Mouse (Mus musculus): Measurements from ENCODE around the gene Gorasp2. TPM values are rescaled to one million over a fixed set of nuclear protein-coding genes. Genes with fewer than 3 reads are reported as not detected.

The Gorasp2 gene
- 115 TPM for polyA plus RNA-seq (2014; fragmentation: Illumina TruSeq; extraction: RNeasy Lipid Tissue Mini Kit (QIAGEN cat#74804); ENCODE audit: low read depth, low replicate concordance)

DNA sequence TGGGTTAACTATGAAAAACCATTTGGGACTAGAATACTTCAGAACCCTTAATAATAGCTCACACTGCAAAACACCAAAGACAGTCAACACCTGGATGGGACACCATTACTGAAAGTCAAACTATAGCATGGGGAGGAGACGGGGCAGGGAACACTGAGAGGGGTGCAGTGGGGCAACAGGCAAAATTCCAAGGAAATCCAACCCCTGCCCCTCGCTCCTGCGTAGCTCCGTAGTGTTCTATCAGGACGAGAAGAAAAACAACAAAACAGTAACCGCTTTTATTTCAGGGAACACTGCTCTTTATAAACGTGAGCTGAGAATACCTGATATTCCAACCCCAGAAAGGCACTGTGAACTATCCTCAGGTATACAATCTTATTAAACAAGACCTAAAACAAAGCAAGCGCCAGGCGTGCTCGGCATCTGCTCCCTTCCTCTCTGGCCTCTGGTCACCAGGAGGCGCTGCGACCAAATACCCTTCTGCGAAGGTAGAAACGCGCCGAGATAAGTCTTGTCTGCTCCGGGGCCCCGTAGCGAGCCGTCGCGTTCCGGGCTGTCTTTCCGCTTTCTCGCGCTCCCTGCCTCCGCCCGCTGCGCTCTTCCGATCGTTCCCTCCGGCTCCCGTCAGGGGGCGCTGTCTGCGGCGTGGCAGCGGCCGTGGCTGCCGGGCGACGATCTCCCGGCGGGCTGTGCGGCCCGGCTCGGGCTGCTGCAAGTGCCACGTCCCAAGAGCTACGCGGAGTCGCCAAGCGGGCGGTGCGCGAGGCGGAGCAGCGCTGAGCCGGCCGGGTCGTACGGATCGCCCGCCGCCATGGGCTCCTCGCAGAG is at the start of gene Gorasp2:
TSS of gene Gorasp2 (plus strand) at position 690 of the 828 bp plus-strand sequence.

DNA sequence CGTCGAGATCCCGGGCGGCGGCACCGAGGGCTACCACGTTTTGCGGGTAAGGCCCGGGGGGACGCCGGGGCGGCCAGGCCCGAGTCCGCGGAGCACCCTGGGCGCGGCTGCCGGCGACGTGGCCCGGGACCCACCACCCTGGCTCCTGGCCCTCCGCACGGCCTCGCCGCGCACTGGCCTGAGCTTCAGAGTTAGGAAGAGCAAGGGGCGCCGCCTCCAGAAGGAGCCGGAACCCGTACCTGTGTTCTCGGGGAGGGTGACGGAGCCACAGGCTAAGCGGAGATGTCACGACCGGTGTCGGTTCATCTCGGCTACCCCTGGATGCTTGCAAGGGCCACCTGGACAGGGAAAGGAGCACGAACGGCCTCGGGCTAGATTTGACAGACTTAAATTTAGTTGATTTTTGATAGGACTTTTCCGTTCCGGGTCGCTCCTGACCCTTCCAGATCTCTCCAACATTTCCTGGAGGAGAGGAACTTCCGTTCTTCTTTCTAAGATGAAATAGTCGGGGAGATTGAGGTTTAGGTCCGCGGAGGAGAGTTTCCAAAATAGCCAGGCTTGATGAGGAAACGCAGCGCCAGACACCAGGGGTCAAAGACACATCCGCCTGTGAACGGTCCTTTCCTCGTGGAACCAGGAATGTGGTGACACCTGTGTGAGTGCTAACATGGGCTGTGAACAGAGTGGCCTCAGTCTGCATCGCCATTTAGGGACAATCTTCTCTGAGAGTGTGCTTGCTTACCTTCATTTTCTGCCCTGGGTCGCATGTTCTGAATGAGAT is 529 bp downstream of the Gorasp2 start, which contains the start of gene Gm26558:
TSS of gene Gm26558 (minus strand) at position 394 of the 781 bp plus-strand sequence.

Other genes starting within 250 kb of the Gorasp2 start
- gene Sp5, start 186.7 kb upstream of the Gorasp2 start, polyA plus RNA-seq (2014; fragmentation: Illumina TruSeq; extraction: RNeasy Lipid Tissue Mini Kit (QIAGEN cat#74804); ENCODE audit: low read depth, low replicate concordance) = not detected
- 262 TPM for gene Erich2, start 152.8 kb upstream of the Gorasp2 start, polyA plus RNA-seq (2014; fragmentation: Illumina TruSeq; extraction: RNeasy Lipid Tissue Mini Kit (QIAGEN cat#74804); ENCODE audit: low read depth, low replicate concordance)
- 0.32 TPM for gene Gad1, start 108.5 kb upstream of the Gorasp2 start, polyA plus RNA-seq (2014; fragmentation: Illumina TruSeq; extraction: RNeasy Lipid Tissue Mini Kit (QIAGEN cat#74804); ENCODE audit: low read depth, low replicate concordance)
- not detected for gene Gm26558, start 532 bp downstream of the Gorasp2 start, polyA plus RNA-seq (2014; fragmentation: Illumina TruSeq; extraction: RNeasy Lipid Tissue Mini Kit (QIAGEN cat#74804); ENCODE audit: low read depth, low replicate concordance)
- 57.8 TPM for gene Tlk1, start 164.2 kb downstream of the Gorasp2 start, polyA plus RNA-seq (2014; fragmentation: Illumina TruSeq; extraction: RNeasy Lipid Tissue Mini Kit (QIAGEN cat#74804); ENCODE audit: low read depth, low replicate concordance)

All from testis, adult 10 weeks (tissue).